Mouse (Mus musculus) embryonic stem cell, embryonic (primary cell): Measurements from ENCODE around the gene Phf24.

Experiments
- CTCF ChIA-PET, 4 experiments: fragments of 300-600 bp in 2 of 4; fragments of 350-600 bp in 2 of 4; sonication (Branson Sonifier 250); formaldehyde crosslinking; loops; one replicate each; lab custom pipeline; 2022; ENCODE audit warnings: inconsistent platforms in 2 of 4; lab: Charles Lee
- POLR2A ChIA-PET, 4 experiments: fragments of 300-600 bp in 2 of 4; fragments of 350-600 bp in 2 of 4; sonication (Branson Sonifier 250); formaldehyde crosslinking; loops; one replicate each; lab custom pipeline; 2022; ENCODE audit warnings: antibody characterized with exemption in 4 of 4, inconsistent platforms in 1 of 4; lab: Charles Lee

The Phf24 gene

GRCm38 (mm10) chr4:42916617-42917401, at the start of gene Phf24:
Gene Phf24 (plus strand): TSS chr4:42916660.
- ChIA-PET POLR2A (interaction anchor here in 3 of 4 experiments (0.6 to 1.4 kb wide), 4 partner anchors 16 to 94 kb away, joined by 3 to 11 read pairs (median 4); partner anchors contain the start of gene Dnajb5 (in 1 of the 3)), CTCF (interaction anchor here (0.6 to 1.8 kb wide), 7 partner anchors 15 to 94 kb away, joined by 3 to 6 read pairs (median 4); partner anchors contain the start of gene Dnajb5 (in 1 of the 4))

DNA sequence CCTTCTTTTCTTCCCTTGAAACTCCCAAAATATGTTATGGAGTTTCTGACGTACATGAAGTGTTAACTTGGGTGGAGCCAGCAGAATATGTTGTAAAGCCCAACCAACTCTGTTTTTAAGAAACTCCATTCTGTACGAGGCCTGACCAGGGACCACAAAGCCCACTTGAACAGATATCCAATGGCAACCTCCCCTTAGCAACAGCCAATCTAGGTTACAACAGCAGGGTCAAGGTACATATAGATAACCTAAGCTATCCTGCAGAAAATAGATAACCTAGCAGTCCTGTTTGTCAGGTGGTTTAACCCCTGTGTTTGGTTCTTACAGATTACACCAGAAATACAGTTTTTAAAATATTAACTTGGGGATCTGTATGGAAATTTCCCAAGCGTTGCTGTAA, 49.1 kb upstream of the Phf24 start:
- ChIA-PET POLR2A (no interaction called here), CTCF (interaction anchor here in 1 of 4 experiments (1.1 kb wide), 1 partner anchor 79 kb away, joined by 4 read pairs; no protein-coding TSS in a partner anchor)

DNA sequence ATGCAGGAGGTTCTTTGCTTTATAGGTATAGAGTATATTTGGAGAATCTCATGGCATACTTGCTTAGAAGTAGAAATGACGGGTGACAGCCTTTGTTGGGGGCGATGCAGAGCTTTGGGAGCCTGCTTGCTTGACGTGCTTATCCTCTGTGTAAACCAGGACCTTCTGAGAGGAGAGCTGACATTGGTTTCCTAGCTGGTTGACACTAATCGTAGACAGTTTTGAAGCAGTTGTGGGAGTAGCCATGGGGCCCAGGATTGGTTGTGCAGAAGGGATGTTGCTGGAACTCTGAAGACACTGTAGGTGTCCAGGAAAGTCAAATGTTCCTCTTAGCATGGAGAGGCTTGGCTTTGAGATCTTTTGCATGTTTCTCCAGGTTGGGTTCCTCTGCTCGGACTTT, 48.3 kb upstream of the Phf24 start:
- CTCF ChIA-PET, result interaction anchor here in 1 of 4 experiments (0.5 kb wide), 1 partner anchor 71 kb away, joined by 3 read pairs; no protein-coding TSS in a partner anchor
- POLR2A ChIA-PET, result no interaction called here

DNA sequence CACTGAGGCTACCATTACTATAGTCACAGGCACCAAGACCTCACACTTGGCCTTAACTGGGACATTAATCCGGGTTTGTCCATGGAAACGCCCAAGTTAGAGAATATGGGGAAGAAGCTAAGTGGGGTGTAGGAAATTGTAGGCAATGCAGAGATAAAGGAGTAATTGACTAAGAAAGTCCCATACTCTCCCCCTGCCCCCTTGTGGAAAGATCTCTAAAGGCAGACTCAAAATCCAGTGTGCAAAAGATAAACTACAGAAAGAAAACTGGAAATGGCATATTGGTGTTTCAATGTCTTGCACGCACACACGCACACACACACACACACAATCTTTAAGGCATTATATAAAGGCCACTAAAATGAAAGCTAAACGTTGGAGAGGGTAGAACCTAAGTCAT, 45.7 kb upstream of the Phf24 start:
- ChIA-PET POLR2A (no interaction called here), CTCF (interaction anchor here in 1 of 4 experiments (2.7 kb wide), 1 partner anchor 84 kb away, joined by 13 read pairs; no protein-coding TSS in a partner anchor)

DNA sequence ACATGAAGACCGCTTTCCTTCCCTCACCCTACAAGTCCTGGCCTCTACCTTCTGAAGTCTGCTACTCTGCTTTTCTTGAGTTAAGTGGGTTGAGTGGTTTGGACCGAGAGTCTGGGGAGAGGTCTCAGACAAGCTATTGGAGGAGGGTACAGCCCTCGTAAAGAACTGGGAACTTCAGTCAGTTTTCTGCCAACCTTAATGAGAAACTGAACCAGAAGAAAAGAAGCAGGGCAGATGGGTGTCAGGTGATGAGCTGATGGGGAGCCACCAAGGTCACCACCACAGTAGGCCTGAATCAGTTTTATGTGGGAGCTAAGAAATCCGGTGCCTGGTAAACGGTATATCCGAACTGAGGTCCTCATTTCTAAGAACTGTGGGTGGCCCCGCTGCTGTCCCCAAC, 44.3 kb upstream of the Phf24 start:
- CTCF ChIA-PET, result interaction anchor here in 3 of 4 experiments (0.6 to 2.7 kb wide), 4 partner anchors 82 to 1134 kb away, joined by 3 to 13 read pairs (median 5); no protein-coding TSS in a partner anchor
- POLR2A ChIA-PET, result interaction anchor here in 1 of 4 experiments (1.3 kb wide), 1 partner anchor 78 kb away, joined by 6 read pairs; the partner anchor contains the start of gene Dnajb5

- POLR2A ChIA-PET, result interaction anchor here in 3 of 4 experiments (0.6 to 1.3 kb wide), 3 partner anchors 77 to 100 kb away, joined by 3 to 6 read pairs (median 3); partner anchors contain the start of gene Dnajb5 (in 2 of the 3)
Measured at GRCm38 (mm10) chr4:42872746-42873435, 43.6 kb upstream of the Phf24 start.

GRCm38 (mm10) chr4:42874134-42874533, 42.3 kb upstream of the Phf24 start, which contains the start of gene Fam205c:
Gene Fam205c (minus strand): TSS chr4:42874234.
- POLR2A ChIA-PET, result interaction anchor here in 1 of 4 experiments (0.5 kb wide), 1 partner anchor 605 kb away, joined by 3 read pairs; no protein-coding TSS in a partner anchor
- CTCF ChIA-PET, result interaction anchor here in 1 of 4 experiments (0.5 kb wide), 1 partner anchor 605 kb away, joined by 3 read pairs; no protein-coding TSS in a partner anchor

More at GRCm38 (mm10) chr4:42872746-42873435, 43.6 kb upstream of the Phf24 start:
- CTCF ChIA-PET, result interaction anchor here in 3 of 4 experiments (0.6 to 2.7 kb wide), 5 partner anchors 81 to 93 kb away, joined by 3 to 13 read pairs (median 3); no protein-coding TSS in a partner anchor

- ChIA-PET POLR2A (interaction anchor here in 1 of 4 experiments (1.0 kb wide), 1 partner anchor 89 kb away, joined by 3 read pairs; no protein-coding TSS in a partner anchor), CTCF (interaction anchor here in 2 of 4 experiments (0.9 to 1.5 kb wide), 2 partner anchors 13 to 69 kb away, joined by 3 read pairs; no protein-coding TSS in a partner anchor)
Measured at GRCm38 (mm10) chr4:42876586-42877291, 39.7 kb upstream of the Phf24 start.

DNA sequence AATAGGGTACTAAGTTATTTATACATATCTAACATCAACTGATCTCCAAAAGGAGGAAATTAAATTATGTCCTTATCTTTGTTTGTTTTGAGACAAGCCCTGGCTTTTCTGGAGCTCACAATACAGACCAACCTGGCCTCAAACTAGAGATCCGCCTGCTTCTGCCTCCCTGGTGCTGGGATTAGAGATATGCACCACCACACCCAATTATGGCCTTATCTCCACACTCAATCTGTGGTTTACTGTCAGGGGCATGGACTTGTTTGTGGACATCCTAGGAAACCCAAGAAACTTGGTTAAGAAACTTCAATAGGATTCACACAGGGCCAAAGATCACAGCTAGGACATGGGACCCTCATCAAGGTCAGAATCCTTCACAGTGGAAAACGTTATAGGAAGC, 38.8 kb upstream of the Phf24 start:
- ChIA-PET CTCF (interaction anchor here (0.6 to 1.5 kb wide), 7 partner anchors 12 to 539 kb away, joined by 3 to 4 read pairs (median 3); no protein-coding TSS in a partner anchor), POLR2A (interaction anchor here in 1 of 4 experiments (1.0 kb wide), 1 partner anchor 88 kb away, joined by 3 read pairs; no protein-coding TSS in a partner anchor)

GRCm38 (mm10) chr4:42879829-42880676, 36.4 kb upstream of the Phf24 start:
- POLR2A ChIA-PET, result no interaction called here
- CTCF ChIA-PET, result interaction anchor here in 1 of 4 experiments (1.2 to 1.6 kb wide), 2 partner anchors 74 to 85 kb away, joined by 6 read pairs; no protein-coding TSS in a partner anchor

GRCm38 (mm10) chr4:42880677-42880948, 35.8 kb upstream of the Phf24 start:
- CTCF ChIA-PET, result interaction anchor here in 1 of 4 experiments (1.2 to 1.6 kb wide), 2 partner anchors 74 to 85 kb away, joined by 6 read pairs; no protein-coding TSS in a partner anchor
- POLR2A ChIA-PET, result interaction anchor here in 1 of 4 experiments (0.6 kb wide), 1 partner anchor 682 kb away, joined by 3 read pairs; no protein-coding TSS in a partner anchor

DNA sequence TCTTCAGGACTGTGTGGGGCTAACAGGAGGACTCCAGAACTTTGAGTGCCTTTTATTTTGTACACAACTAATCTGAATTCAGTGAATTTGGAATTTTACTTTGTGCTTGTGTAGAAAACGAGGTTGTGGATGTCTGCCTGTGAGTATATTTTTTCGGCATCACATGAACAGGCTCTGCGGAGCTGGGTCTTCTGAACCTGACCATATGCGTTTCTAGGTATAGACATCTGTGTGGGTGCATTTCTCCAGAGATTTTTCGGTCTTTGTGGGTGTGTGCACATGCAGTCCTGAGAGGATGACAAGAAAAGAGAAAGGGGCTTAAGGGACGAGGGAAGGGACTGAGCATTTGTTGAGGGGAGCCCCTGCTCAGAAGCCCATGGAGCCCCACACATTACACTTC, 29.5 kb upstream of the Phf24 start:
- ChIA-PET CTCF (interaction anchor here in 1 of 4 experiments (1.0 kb wide), 1 partner anchor 68 kb away, joined by 3 read pairs; no protein-coding TSS in a partner anchor), POLR2A (interaction anchor here in 1 of 4 experiments (1.1 kb wide), 1 partner anchor 142 kb away, joined by 3 read pairs; no protein-coding TSS in a partner anchor)

GRCm38 (mm10) chr4:42888806-42889205, 27.7 kb upstream of the Phf24 start:
- POLR2A ChIA-PET, result no interaction called here
- CTCF ChIA-PET, result interaction anchor here in 1 of 4 experiments (1.1 kb wide), 1 partner anchor 65 kb away, joined by 4 read pairs; no protein-coding TSS in a partner anchor

- CTCF ChIA-PET, result interaction anchor here in 1 of 4 experiments (0.9 kb wide), 1 partner anchor 54 kb away, joined by 5 read pairs; no protein-coding TSS in a partner anchor
- POLR2A ChIA-PET, result no interaction called here
Measured at GRCm38 (mm10) chr4:42891176-42891575, 25.3 kb upstream of the Phf24 start.

DNA sequence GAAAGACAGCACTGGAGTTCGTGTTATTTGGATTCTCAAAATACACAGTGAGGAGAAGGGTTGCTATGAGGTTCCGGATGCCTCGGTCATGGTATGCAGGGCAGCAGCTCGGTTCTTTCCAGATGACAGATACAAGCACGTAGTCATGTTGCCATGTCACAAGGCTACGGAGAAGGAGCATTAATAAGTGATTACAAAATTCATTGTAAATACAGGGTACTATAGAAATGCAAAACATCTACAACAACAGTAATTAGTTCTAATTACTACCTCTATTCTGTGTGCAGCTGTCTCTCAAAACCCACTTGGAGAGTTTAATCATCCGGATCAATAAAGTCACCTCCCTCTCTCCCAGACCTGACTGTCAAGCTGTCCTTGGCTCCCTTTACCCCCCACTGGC, 21.3 kb upstream of the Phf24 start:
- POLR2A ChIA-PET, result interaction anchor here in 1 of 4 experiments (1.4 kb wide), 1 partner anchor 10 kb away, joined by 3 read pairs; no protein-coding TSS in a partner anchor
- CTCF ChIA-PET, result no interaction called here

DNA sequence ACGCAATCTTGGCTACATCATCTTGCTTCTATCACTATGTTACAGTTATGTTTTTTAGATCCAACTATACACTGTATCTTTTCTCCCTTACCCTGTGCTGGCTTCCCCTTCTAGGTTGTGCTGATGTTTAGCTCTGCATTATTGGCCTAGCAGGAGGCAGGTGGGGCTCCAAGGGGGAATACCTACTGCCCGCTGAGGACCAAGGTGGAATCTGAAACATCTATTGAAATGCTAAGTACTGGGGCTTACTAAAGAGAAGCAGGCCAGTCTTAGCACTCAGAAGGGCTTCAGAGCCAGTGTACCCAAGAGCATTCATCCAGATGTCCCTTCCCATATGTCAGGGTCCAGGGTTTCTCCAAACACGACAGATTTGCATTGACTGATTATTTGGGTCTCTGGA, 17.5 kb upstream of the Phf24 start:
- CTCF ChIA-PET, result interaction anchor here in 2 of 4 experiments (0.7 to 1.0 kb wide), 2 partner anchors 40 to 629 kb away, joined by 3 to 7 read pairs; no protein-coding TSS in a partner anchor
- POLR2A ChIA-PET, result no interaction called here
